Mouse (Mus musculus): ENCODE results near the gene Map3k14.
A peak's percentile ranks its signal among the peaks of the same experiment; 100 is the strongest.

The Map3k14 gene

GRCm38 (mm10) chr11:103272888-103273287 is 5.6 kb upstream of the Map3k14 start:
- DNase-seq (ENCODE audit: low spot score in 2 of 2): no peak

DNA sequence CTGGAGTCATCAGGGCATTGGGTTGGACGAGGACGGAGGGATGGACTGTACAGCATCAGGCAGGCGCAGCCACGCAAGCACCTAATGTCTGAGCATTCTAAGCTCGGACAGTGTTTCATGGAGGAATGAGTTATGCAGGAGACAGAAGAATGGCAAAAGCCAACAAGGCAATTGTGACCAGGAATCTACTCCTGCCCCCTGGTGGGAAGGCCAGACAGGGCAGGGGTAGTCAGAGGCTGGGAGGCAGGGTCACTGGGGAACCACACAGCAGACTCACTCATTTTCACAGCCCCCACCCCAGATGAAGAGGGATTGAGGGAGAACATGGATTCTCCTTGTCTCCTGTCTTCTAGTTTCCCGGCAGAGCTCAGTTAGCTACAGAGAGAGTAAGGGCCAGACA is 4.7 kb upstream of the Map3k14 start:
- DNase-seq (ENCODE audit: low spot score in 2 of 2): no peak

DNA sequence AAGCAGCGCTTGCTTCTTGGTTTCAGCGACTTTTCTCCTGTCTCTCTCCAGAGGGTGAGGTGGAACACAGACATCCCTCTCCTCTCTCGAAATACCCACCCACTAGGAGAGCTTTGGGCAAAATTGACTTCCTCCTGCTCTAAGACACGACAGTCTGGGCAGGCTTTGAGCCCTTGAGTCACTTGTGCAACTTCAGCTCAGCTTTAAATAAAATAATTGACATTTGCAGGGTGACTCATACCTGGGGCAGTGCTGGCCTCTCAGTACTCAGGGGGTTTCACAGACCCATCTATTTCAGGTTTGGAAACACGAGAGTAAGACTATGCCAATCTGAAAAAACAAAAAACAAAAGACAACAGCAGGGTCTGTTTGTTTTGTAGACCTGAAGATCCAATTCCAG is 2.2 kb upstream of the Map3k14 start:
- DNase-seq (ENCODE audit: low spot score in 2 of 2): no peak

DNA sequence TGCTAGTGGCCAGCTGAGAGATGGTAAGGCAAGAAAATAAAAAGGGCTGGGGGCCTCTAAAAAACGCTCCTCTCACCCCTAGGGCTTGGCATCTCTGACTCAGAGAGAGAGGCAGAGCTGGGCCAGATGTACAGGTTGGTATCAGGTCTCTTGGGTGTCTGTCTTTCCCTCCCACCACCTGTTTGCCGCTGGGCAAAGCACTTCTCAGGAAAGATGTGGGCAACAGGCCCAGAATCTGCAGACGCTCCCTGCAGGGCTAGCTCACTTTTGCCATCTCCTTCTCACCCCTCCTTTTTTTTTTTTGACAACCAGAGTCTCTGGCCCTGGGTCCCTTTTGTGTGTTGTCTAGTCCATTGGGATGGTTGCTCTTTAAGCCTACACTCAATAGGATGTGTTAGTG is 1.6 kb upstream of the Map3k14 start:
- DNase-seq (ENCODE audit: low spot score in 2 of 2): peak in 1 of 2 experiments; percentile 43

GRCm38 (mm10) chr11:103268350-103268749 is 1.1 kb upstream of the Map3k14 start:
- no peak for DNase-seq (ENCODE audit: low spot score in 2 of 2)

DNA sequence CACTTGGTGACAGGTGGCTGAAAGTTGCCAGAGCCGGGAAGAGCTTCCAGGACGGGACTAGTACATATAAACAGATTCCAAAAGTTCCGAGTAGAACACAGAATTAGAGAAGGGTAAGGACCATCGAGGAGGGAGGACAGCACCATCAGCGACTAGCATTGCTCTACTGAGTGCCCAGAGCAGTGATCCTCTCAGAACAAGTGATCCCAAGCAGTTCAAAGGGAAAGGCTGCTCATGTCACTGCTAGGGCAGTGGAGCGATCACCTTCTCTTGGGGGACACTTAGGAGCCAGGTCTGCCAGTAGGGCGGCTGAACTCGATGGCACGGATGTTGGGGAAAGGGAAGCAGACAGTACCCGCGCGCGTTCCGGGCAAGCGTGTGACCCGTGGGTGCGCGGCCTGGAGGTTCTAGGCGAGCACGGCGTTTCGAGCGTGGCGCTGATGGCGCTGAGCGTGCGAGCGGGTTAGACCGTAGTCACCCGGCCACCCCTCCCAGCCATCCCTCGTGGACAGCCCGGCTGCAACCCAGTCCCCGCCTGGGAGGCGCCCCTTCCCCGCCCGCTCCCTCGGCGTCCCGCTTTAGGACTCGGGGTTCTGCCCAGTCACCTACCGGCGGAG is 435 bp downstream of the Map3k14 start:
- no peak for DNase-seq (ENCODE audit: low spot score in 2 of 2)

DNA sequence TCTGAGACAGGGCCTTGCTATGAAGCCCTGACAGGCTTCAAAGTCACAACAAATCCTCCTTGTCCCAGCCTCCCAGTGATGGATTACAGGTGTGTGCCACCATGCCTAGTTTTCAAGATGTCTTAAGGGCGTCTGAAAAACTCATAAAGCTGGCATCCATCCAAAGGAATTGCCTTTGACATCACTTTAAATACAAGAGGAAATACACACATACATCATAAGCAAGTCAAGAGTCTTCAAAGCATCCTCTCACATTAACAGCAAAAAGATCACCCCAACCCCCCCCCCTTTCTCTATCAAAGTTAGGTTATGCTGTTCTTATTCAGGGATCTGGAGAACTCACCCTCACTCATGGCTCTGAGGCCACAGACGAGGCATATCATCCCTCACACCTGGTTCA is 1.4 kb downstream of the Map3k14 start:
- DNase-seq (ENCODE audit: low spot score in 2 of 2): no peak

GRCm38 (mm10) chr11:103265211-103265610 is 2.1 kb downstream of the Map3k14 start:
- DNase-seq (ENCODE audit: low spot score in 2 of 2): no peak

DNA sequence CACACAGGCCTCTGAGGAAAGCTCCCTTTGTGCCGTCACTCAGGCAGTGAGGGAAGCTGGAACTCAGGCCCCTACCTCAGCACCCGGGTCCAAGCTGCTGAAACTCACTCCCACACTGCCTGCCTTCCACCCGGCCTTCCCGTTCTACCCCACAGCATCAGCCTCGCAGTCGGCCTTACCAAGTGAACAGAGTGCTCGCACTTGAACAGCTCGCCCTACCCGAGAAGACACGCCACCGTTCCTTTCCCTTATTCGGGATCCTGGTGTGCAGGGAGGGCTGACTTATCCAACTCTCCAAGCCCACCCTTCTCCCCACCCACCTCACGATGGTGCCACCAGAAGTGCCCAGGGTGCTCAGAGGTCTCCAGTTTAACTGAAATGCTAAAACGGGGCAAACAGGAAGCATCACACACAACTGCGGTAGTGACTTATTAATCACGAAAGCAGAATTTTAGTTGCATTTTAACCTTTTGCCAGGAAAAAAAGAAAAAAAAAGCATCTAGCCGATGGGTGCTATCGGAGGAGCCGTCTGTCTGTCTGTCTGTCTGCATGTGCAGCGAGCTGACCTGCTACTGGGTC is 2.8 kb downstream of the Map3k14 start:
- no peak for DNase-seq (ENCODE audit: low spot score in 2 of 2)

DNA sequence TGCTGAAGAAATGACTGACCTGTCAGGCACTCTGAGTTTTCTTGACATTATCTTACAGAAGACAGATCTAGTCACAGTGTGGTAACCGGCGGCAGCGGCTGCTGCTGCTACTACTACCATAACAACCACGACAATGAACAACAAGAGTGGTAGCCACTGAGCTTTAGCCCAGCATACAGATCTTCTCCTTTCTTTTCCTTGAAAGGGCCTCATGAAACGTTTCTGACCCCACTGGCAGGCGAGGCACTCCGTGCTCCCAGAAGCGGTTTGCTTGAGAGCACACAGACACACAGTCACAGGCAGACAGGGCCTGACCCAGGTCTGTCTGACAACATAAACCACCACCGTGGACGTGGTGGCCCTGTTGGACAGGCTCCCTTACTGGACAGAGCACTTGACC is 3.7 kb downstream of the Map3k14 start:
- no peak for DNase-seq (ENCODE audit: low spot score in 2 of 2)

- DNase-seq (ENCODE audit: low spot score in 2 of 2): no peak
These were observed 4.6 kb downstream of the Map3k14 start for GRCm38 (mm10) chr11:103262412-103263267.

DNA sequence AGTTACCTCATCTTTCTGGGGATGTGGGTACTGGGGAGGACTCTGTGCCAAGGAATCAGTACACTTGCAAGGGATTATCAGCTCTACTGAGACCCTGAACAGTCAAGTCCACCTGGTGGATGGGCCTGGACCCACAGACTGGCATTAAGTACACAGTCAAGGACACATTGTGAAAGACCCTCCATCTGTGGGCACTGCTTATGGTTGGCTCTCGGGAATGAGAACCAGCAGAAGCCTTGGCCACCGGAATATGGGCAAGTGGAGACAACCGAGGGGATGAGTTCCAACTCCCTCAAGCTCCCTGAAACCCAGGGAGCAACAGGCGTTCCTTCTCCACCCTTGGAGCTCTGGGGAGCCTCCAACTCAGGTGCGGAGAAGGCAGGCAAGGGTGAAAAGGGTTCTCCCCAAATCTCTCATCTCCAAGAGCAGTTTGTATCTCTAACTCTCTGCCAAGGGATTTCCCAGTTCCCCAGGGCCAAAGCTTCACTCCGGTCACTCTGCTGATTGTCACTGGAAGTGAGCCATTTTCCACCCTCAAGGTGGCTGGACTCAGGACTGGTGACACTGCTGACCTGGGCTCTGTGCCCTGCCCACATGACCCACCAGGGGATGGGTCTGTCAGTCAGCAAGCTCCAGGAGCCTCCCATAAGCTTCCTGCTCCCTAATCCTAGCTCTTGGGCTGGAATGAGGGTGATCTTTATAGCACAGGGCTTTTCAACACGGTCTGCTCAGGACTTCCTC is 5.4 kb downstream of the Map3k14 start:
- no peak for DNase-seq (ENCODE audit: low spot score in 2 of 2)

GRCm38 (mm10) chr11:103260515-103261192 is 6.6 kb downstream of the Map3k14 start:
- DNase-seq (ENCODE audit: low spot score in 2 of 2): no peak

DNA sequence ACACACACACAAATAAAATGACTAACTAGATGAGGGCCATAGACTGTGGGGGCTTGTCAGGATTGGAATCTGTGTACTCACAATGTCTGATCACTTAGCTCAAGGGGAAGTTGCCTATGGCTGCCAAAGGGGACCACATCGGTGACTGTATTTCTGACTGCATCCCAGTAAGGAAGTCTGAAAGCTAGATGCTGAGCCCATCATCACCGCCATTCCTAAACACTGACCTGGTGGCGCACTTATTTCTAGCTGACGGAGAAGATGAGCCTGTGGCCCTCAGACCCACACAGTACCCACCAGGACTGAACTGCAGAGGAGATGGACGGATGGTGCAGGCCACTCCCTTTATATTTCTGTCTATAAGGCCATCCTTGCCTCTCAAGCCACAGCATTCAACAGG is 7.2 kb downstream of the Map3k14 start:
- DNase-seq (ENCODE audit: low spot score in 2 of 2): no peak

DNA sequence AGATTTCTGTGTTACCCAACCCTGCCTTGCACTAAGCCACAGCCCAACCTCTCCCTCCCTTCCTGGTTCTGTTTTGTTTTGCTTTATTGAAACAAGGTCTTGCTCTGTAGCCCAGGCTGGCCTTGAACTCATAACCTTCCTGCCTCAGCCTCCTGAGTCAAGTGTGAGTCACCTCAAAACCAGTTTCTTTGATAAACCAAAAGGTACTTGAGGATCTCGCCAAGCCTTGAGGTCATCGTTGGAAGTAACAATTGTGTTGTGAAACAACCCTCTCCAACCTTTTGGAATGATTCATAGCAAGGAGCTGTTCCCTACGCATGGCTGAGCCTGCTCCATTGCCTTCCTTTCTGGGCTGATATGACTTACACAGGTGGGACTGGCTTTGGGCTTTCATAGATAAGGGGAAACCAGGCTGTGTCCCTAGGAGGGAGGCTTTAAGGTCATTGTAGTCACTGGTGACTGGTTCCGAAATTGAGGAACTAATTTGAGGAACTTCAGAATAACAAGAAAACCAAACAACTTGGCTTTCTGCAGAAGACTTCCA is 9.3 kb downstream of the Map3k14 start:
- DNase-seq (ENCODE audit: low spot score in 2 of 2): no peak

- no peak for DNase-seq (ENCODE audit: low spot score in 2 of 2)
These were observed 13.7 kb downstream of the Map3k14 start for GRCm38 (mm10) chr11:103253605-103254004.

- no peak for DNase-seq (ENCODE audit: low spot score in 2 of 2)
These were observed 14.9 kb downstream of the Map3k14 start for GRCm38 (mm10) chr11:103252380-103252779.

- DNase-seq (ENCODE audit: low spot score in 2 of 2): no peak
These were observed 16.9 kb downstream of the Map3k14 start for GRCm38 (mm10) chr11:103250324-103250723.

- DNase-seq (ENCODE audit: low spot score in 2 of 2): no peak
These were observed 17.8 kb downstream of the Map3k14 start for GRCm38 (mm10) chr11:103249509-103249908.

GRCm38 (mm10) chr11:103248837-103249236 is 18.4 kb downstream of the Map3k14 start:
- DNase-seq (ENCODE audit: low spot score in 2 of 2): no peak

GRCm38 (mm10) chr11:103247504-103248177 is 19.6 kb downstream of the Map3k14 start:
- DNase-seq (ENCODE audit: low spot score in 2 of 2): peak; percentile 92

Data from right cerebral cortex, postnatal 10 days (tissue).